Mouse (Mus musculus) lung, adult 2 months (tissue): ENCODE data around the gene Lcp1. TPM values are rescaled to one million over a fixed set of nuclear protein-coding genes. Genes with fewer than 3 reads are reported as not detected.

Source experiments
- DNase-seq: peaks from one replicate; pipeline ENCODE4 v3.0.0; 2022
- H3K4me1 ChIP-seq: fragments of 200-500 bp; 2 replicates; pipeline ENCODE4 v1.6.1; 2011; ENCODE audit warnings: low read length; ENCODE audit not compliant: control insufficient read depth, insufficient read depth
- H3K4me3 ChIP-seq: fragments of 200-500 bp; replicated peaks from 2 replicates; pipeline ENCODE3; 2011; ENCODE audit warnings: low read depth, mild to moderate bottlenecking, control low read depth, low read length; ENCODE audit errors: extremely low read depth
- CTCF ChIP-seq: fragments of 200-500 bp; IDR thresholded peaks from 2 replicates; pipeline ENCODE4 v1.5.1; 2011; ENCODE audit warnings: mild to moderate bottlenecking, low read length, control low read depth; ENCODE audit not compliant: insufficient read depth
- POLR2A ChIP-seq: fragments of 200-500 bp; IDR thresholded peaks from 2 replicates; pipeline ENCODE4 v1.6.1; 2011; ENCODE audit warnings: low read depth, mild to moderate bottlenecking, control low read depth, low read length, borderline replicate concordance; ENCODE audit errors: extremely low read depth
- WGBS: fragments of 180-500 bp; shearing (Covaris S2); methylation state at CpG from one replicate; pipeline ENCODE4 v1.1.7; 2018; 5-methylcytosine and 5-hydroxymethylcytosine counted together
- polyA plus RNA-seq: library from polyadenylated mRNA; depleted of rRNA; stranded (reverse); fragments of >200 nt; gene quantifications from 2 replicates; pipeline ENCODE4 v1.2.3, GENCODE M21; 2012

Lcp1 gene
- polyA plus RNA-seq, 1 experiment = 54.4 TPM

- 54% methylated on average over 3 of the region's 3 CpGs for WGBS
- H3K4me1 ChIP-seq = peaks cover 5% of the 10 kb centered on the region
- DNase-seq = no peak
- TF ChIP-seq POLR2A (no peak), CTCF (no peak)
- no peak overlapping the region for H3K4me3 ChIP-seq
Measured at GRCm38 (mm10) chr14:75151146-75151545, 20.2 kb downstream of the Lcp1 start.

- no peak for DNase-seq
- 64% methylated on average over 8 of the region's 8 CpGs for WGBS
- no peak for TF ChIP-seq CTCF
- TF ChIP-seq POLR2A = no peak
- Histone ChIP-seq H3K4me3 (no peak overlapping the region), H3K4me1 (no peaks in the 10 kb centered on the region)
Measured at GRCm38 (mm10) chr14:75154481-75154880, 23.6 kb downstream of the Lcp1 start.

DNA sequence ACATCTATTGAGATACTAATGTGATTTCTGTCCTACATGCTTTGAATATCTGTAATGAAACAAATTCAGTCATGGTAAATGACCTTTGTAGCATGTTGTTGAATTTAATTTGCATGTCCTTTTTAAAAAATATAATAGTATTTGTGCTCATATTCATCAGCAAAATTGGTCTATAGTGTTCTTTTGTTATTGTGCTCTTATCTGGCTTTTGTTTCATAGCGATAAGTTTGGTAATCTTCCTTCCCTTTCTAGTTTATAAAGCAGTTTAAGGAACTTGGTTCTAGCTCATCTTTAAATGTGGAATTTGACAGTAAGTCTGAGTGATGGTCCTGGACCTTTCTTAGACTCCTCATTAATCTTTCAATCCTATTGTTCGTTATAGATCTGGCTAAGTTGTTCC is 28.5 kb downstream of the Lcp1 start:
- H3K4me3 ChIP-seq = no peak overlapping the region
- WGBS = 68% methylated on average over 2 of the region's 2 CpGs
- TF ChIP-seq CTCF (no peak), POLR2A (no peak)
- no peak for DNase-seq
- H3K4me1 ChIP-seq = no peaks in the 10 kb centered on the region

DNA sequence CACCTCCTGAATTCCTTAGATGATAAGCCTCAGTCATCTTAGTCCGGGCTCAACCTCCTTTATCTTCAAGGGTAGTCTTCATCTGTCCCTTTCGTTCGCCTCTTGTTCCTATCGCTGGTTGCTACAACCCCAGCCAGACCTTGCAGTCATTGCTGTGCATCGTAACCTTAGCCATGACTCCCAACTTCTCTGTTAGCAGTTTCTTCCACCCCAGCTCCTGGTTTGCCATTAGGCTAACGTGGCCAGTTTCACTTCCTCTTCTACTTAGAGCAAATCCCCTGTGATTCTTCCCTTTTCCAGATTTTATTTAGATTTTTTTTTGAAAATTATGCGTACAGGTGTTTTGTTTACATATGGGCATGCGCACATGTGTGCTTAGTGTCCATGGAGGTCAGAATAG is 33.0 kb downstream of the Lcp1 start:
- peaks cover 2% of the 10 kb centered on the region for H3K4me1 ChIP-seq
- no peak for DNase-seq
- whole genome bisulfite sequencing = 87% methylated on average over 8 of the region's 8 CpGs
- H3K4me3 ChIP-seq = no peak overlapping the region
- TF ChIP-seq CTCF (no peak), POLR2A (no peak)

GRCm38 (mm10) chr14:75164345-75164744 is 33.4 kb downstream of the Lcp1 start:
- TF ChIP-seq POLR2A (no peak), CTCF (no peak)
- peaks cover 2% of the 10 kb centered on the region for H3K4me1 ChIP-seq
- no peak overlapping the region for H3K4me3 ChIP-seq
- 81% methylated on average over 9 of the region's 9 CpGs for WGBS
- no peak for DNase-seq

DNA sequence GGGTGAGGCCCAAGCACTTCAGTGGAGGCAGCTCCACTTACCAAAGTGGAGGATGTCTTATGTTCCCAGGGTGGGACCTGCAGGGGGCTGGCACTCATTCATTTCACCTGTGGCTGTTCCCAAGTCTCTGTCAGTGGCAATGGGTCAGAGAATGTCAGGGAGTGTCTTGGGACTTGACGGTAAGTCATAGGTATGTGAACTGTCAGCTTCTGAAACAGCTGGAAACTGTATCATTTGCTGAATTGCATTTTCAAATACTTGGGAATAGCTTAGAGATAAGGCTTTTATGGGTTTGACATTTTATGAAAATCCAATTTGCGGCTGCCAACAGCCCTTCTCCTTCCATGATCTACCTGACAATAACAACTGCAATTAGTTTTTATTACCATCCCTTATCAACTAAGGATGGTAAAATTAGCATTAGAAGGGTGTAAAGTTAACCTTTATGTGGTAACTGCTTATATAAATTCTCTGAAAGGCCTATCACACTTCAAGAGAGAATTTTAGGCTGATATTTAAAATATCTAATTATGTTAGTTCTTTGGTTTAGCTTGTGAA is 34.8 kb downstream of the Lcp1 start:
- TF ChIP-seq CTCF (no peak), POLR2A (no peak)
- Histone ChIP-seq H3K4me1 (peaks cover 2% of the 10 kb centered on the region), H3K4me3 (no peak overlapping the region)
- DNase-seq = no peak
- 79% methylated on average over 2 of the region's 2 CpGs for WGBS

GRCm38 (mm10) chr14:75168501-75168900 is 37.6 kb downstream of the Lcp1 start:
- H3K4me1 ChIP-seq = peaks cover 8% of the 10 kb centered on the region
- TF ChIP-seq POLR2A (no peak), CTCF (no peak)
- no peak overlapping the region for H3K4me3 ChIP-seq
- 64% methylated on average over 3 of the region's 3 CpGs for WGBS
- DNase-seq = no peak

DNA sequence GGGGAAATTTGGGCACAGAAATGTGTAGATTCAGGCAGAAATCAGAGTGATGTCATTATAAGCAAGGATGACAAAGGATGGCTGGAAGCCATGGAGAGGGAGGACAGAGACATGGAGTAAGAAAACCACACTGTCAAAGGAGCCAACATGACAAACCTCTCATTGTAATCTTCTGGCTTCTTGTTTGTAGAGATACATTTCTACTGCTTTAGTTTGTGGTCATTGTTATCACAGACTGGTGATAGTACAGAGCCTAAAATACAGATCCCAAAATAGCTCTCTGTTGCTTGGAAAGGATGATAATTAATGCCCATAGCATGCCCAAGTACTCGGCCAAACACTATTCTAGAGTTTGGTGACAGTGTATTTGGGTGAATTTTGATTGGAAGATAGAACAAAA is 39.6 kb downstream of the Lcp1 start:
- WGBS = 58% methylated on average over 1 of the region's 1 CpGs
- Histone ChIP-seq H3K4me1 (peaks cover 11% of the 10 kb centered on the region), H3K4me3 (no peak overlapping the region)
- no peak for DNase-seq
- TF ChIP-seq CTCF (no peak), POLR2A (no peak)

GRCm38 (mm10) chr14:75174296-75174695 is 43.4 kb downstream of the Lcp1 start:
- TF ChIP-seq CTCF = no peak
- TF ChIP-seq POLR2A = no peak
- WGBS = 76% methylated on average over 8 of the region's 8 CpGs

DNA sequence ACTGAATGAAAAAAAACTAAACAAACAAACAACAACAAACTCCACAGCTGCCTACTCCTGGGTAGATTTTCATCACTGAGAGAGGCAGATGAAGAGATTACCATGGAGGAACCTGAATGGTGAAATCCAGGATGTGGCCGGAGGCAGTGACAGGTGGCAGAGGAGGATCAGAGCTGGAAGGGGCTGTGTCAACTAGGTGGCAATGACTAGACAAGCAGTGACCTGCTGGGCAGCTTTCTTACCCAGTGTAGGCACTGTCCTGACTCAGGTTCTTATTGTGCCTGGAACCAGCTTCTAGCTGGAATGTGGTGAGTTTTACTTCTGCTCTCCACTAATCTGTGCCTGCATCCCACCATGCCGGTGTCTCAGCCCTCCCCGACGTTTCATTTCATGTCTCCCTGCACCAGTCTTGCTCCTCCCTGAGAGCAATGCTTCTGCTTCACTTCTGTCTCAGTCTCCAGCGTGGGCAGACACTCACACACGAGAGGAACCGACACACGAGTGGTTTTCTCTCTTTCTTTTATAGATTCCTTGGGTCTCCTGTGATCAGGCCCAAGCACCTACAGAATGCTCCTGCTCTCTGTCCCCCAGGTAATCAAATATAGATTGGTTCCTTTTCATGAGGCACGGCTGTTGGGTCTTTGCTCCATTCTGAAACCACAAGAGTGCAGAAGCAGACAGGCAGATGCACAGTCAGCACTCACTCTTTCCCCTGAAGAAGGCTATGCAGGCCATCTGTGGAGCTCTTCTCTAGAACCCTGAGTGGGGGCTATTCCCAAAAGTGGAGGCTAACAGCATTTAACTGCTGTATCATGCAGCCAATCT is 44.0 kb downstream of the Lcp1 start:
- Histone ChIP-seq H3K4me1 (peaks cover 19% of the 10 kb centered on the region), H3K4me3 (no peak overlapping the region)
- TF ChIP-seq CTCF = no peak
- TF ChIP-seq POLR2A = no peak
- 77% methylated on average over 9 of the region's 9 CpGs for WGBS
- no peak for DNase-seq

More at GRCm38 (mm10) chr14:75174296-75174695, 43.4 kb downstream of the Lcp1 start:
- Histone ChIP-seq H3K4me3 (no peak overlapping the region), H3K4me1 (peaks cover 19% of the 10 kb centered on the region)
- no peak for DNase-seq
